Mouse (Mus musculus) lung, postnatal 0 days (tissue): Measurements from ENCODE around the gene Kazn. TPM values are rescaled to one million over a fixed set of nuclear protein-coding genes. Genes with fewer than 3 reads are reported as not detected.
A peak's percentile ranks its signal among the peaks of the same experiment; 100 is the strongest.

ENCODE experiments used
- ATAC-seq: fragments of 200-750 bp; cut with Nextera tagmentation; 2 replicates; pipeline ENCODE4 v1.8.0; 2017; ENCODE audit warnings: moderate library complexity
- DNase-seq: peaks from one replicate; pipeline ENCODE4 v3.0.0-alpha.2; 2016; ENCODE audit warnings: low spot score
- H3K27ac ChIP-seq: fragments of 300-500 bp; sonication (generic); 2 replicates; pipeline ENCODE4 v1.5.1; 2014; ENCODE audit warnings: antibody characterized with exemption, mild to moderate bottlenecking, low read length, mixed read lengths
- H3K27me3 ChIP-seq: fragments of 300-500 bp; sonication (generic); replicated peaks from 2 replicates; pipeline ENCODE4 v1.6.1; 2014; ENCODE audit warnings: low read length, mixed read lengths; ENCODE audit not compliant: insufficient read depth
- H3K36me3 ChIP-seq: fragments of 300-500 bp; sonication (generic); 2 replicates; pipeline ENCODE4 v1.6.1; 2014; ENCODE audit warnings: low read length, mixed read lengths; ENCODE audit not compliant: insufficient read depth
- H3K4me1 ChIP-seq: fragments of 300-500 bp; sonication (generic); 2 replicates; pipeline ENCODE4 v1.6.1; 2014; ENCODE audit warnings: antibody characterized with exemption, low read depth, low read length, mixed read lengths; ENCODE audit not compliant: insufficient read depth
- H3K4me2 ChIP-seq: fragments of 300-500 bp; sonication (generic); replicated peaks from 2 replicates; pipeline ENCODE4 v1.6.1; 2014; ENCODE audit warnings: low read depth, mild to moderate bottlenecking, low read length, moderate library complexity, mixed read lengths
- H3K4me3 ChIP-seq: fragments of 300-500 bp; sonication (generic); 2 replicates; pipeline ENCODE4 v1.5.1; 2014; ENCODE audit warnings: low read depth, low read length
- H3K9ac ChIP-seq: fragments of 300-500 bp; sonication (generic); replicated peaks from 2 replicates; pipeline ENCODE4 v1.6.1; 2014; ENCODE audit warnings: low read depth, mild to moderate bottlenecking
- H3K9me3 ChIP-seq: fragments of 300-500 bp; sonication (generic); 2 replicates; pipeline ENCODE4 v1.6.1; 2016; ENCODE audit warnings: low read length, mixed read lengths
- CTCF ChIP-seq: IDR thresholded peaks from 2 replicates; pipeline ENCODE4 v1.5.1; 2016; ENCODE audit warnings: antibody characterized with exemption, mild to moderate bottlenecking
- EP300 ChIP-seq: IDR thresholded peaks from 2 replicates; pipeline ENCODE4 v1.6.1; 2016; ENCODE audit warnings: antibody characterized with exemption, mild to moderate bottlenecking, control low read depth
- WGBS: fragments of 180-500 bp; shearing (Covaris S2); extraction: QIAGEN DNeasy Blood & Tissue Kit; methylation state at CpG from one replicate; pipeline ENCODE4 v1.1.7; 2014; 5-methylcytosine and 5-hydroxymethylcytosine counted together
- polyA plus RNA-seq: library from polyadenylated mRNA; unstranded; fragments of >200 nt; fragmentation: Nextera tagmentation; extraction: Ambion mirVana; gene quantifications from 2 replicates; pipeline ENCODE4 v1.2.1, GENCODE M21; 2015

Gene Kazn
- polyA plus RNA-seq, 1 experiment from 2014 or later, result 6.0 TPM

GRCm38 (mm10) chr4:142246698-142247097, 7.5 kb upstream of the Kazn start:
- Histone ChIP-seq H3K4me3 (no peak overlapping the region), H3K9ac (no peak overlapping the region), H3K9me3 (no peaks in the 10 kb centered on the region), H3K27ac (no peak overlapping the region), H3K4me1 (no peaks in the 10 kb centered on the region), H3K27me3 (no peaks in the 10 kb centered on the region), H3K4me2 (no peak overlapping the region), H3K36me3 (no peaks in the 10 kb centered on the region)
- DNase-seq (no peak), ATAC-seq (no peak)
- 42% methylated on average over 5 of the region's 5 CpGs for WGBS
- TF ChIP-seq CTCF (no peak), EP300 (no peak)

DNA sequence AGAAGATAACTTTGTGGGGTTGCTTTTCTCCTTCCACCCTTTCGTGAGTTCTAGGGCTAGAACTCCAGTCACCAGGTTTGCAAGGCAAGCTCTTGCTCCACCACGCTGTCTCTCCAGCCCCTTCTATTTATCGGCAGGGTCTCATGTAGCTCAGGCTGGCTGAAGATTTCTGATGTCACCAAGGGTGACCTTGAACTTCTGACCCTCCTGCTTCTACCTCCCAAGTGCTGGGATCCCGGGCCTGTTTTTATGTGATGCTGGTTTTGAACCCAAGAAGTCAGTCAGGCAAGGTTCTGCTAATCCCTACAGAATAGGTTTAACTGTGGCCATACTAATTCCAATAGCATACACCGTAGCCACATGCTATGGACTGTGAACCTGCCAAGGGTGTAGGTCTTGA, 5.4 kb upstream of the Kazn start:
- 88% methylated on average over 5 of the region's 5 CpGs for WGBS
- no peak overlapping the region for H3K4me3 ChIP-seq
- H3K27me3 ChIP-seq, result no peaks in the 10 kb centered on the region
- DNase-seq (no peak), ATAC-seq (no peak)
- H3K4me1 ChIP-seq, result no peaks in the 10 kb centered on the region
- no peaks in the 10 kb centered on the region for H3K9me3 ChIP-seq
- no peak overlapping the region for H3K27ac ChIP-seq
- TF ChIP-seq CTCF, result no peak
- no peaks in the 10 kb centered on the region for H3K36me3 ChIP-seq
- no peak overlapping the region for H3K9ac ChIP-seq
- no peak overlapping the region for H3K4me2 ChIP-seq

GRCm38 (mm10) chr4:142242750-142243383, 3.7 kb upstream of the Kazn start:
- WGBS, result 76% methylated on average over 6 of the region's 6 CpGs
- H3K27ac ChIP-seq, result no peak overlapping the region
- H3K4me3 ChIP-seq, result no peak overlapping the region
- H3K9me3 ChIP-seq, result no peaks in the 10 kb centered on the region
- peak; percentile 54 for DNase-seq
- H3K4me2 ChIP-seq, result no peak overlapping the region
- H3K9ac ChIP-seq, result no peak overlapping the region
- H3K36me3 ChIP-seq, result no peaks in the 10 kb centered on the region
- no peak for TF ChIP-seq CTCF
- TF ChIP-seq EP300, result no peak
- peak; percentile 31; the same call in 1 of the 2 replicates for ATAC-seq
- H3K27me3 ChIP-seq, result no peaks in the 10 kb centered on the region
- no peaks in the 10 kb centered on the region; the same call in 1 of the 2 replicates for H3K4me1 ChIP-seq

GRCm38 (mm10) chr4:142242164-142242563, 3.0 kb upstream of the Kazn start:
- no peak overlapping the region for H3K27ac ChIP-seq
- WGBS, result 69% methylated on average over 4 of the region's 4 CpGs
- H3K9ac ChIP-seq, result no peak overlapping the region
- no peak overlapping the region for H3K4me3 ChIP-seq
- H3K4me2 ChIP-seq, result no peak overlapping the region
- DNase-seq (no peak), ATAC-seq (no peak)
- H3K36me3 ChIP-seq, result no peaks in the 10 kb centered on the region
- no peaks in the 10 kb centered on the region for H3K27me3 ChIP-seq
- H3K4me1 ChIP-seq, result peaks cover 6% of the 10 kb centered on the region; the same call in 1 of the 2 replicates
- H3K9me3 ChIP-seq, result no peaks in the 10 kb centered on the region
- TF ChIP-seq CTCF, result no peak

DNA sequence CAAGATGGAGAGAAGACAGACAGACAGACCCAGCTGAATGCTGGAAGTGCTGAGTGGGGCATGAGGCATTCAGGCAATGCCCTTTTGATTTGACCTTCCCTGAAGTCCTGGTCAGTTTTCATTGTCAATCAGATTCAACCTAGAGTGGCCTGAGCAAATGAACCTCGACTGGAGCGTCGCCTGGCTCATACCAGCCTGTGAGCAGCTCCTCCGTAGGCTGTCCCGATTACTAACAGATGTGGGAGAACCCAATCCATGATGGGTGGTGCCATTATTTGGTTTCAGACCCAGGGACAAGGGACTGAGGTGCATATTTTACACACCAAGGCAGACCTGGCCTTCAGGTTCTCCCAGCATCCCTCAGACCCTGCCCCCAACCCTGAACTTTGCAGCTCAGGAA, 1.7 kb upstream of the Kazn start:
- no peak for ATAC-seq
- DNase-seq, result no peak
- no peaks in the 10 kb centered on the region for H3K36me3 ChIP-seq
- H3K4me1 ChIP-seq, result peaks cover 13% of the 10 kb centered on the region; the same call in 1 of the 2 replicates
- TF ChIP-seq EP300, result no peak
- no peak for TF ChIP-seq CTCF
- H3K27ac ChIP-seq, result no peak overlapping the region
- H3K4me3 ChIP-seq, result no peak overlapping the region
- no peak overlapping the region for H3K4me2 ChIP-seq
- WGBS, result 85% methylated on average over 5 of the region's 5 CpGs
- H3K27me3 ChIP-seq, result no peaks in the 10 kb centered on the region
- H3K9me3 ChIP-seq, result no peaks in the 10 kb centered on the region
- H3K9ac ChIP-seq, result no peak overlapping the region

DNA sequence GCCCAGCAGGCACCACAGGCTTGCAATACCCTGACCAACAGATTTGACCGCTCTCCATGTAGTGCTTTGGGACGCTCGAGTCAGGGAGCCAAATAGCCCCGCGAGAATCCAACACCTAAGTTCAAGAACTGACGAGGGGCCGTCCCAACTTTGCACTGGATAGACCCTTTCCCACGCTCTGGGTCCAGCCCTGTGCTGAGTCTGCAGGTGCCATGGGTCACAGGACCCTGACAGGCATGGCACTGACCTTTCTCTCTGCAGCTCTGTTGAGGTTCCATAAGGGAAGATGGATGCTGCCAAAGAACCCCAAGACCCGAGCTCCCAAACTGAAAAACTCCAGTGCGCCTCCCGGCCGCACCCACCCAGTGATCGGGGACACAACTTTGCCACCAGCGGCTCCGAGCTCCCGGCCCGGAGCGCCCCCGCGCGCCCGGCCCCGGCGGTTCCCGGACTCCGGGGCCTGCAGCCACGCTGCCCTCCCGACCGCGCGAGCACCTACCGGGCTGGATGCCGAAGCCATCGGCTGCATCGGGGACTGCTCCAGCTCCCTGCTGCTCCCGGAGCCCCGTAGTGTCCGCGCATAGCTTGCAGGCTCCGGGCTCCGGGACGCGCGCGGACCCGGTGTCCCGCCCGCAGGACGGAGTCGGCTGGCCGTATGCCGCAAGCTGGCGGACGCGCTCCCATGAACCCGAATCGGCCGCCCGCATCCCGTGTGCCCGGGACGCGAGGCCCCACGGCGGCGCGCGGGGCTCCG, 538 bp downstream of the Kazn start:
- no peaks in the 10 kb centered on the region for H3K36me3 ChIP-seq
- H3K4me1 ChIP-seq, result peaks cover 18% of the 10 kb centered on the region; the same call in 1 of the 2 replicates
- WGBS, result under 1% methylated on average over 59 of the region's 69 CpGs
- peak overlapping the region; percentile 71 for H3K4me3 ChIP-seq
- peak overlapping the region; percentile 99 for H3K4me2 ChIP-seq
- DNase-seq (peak; percentile 45), ATAC-seq (peak; percentile 67)
- peak overlapping the region; percentile 54 for H3K9ac ChIP-seq
- no peaks in the 10 kb centered on the region for H3K27me3 ChIP-seq
- TF ChIP-seq EP300 (no peak), CTCF (peak; percentile 52)
- no peaks in the 10 kb centered on the region for H3K9me3 ChIP-seq
- peak overlapping the region; percentile 67 for H3K27ac ChIP-seq
